Mouse (Mus musculus) heart, adult 2 months (tissue): ENCODE results near the gene Dctn2.

ENCODE experiments used
- CTCF ChIP-seq: fragments of 200-600 bp; IDR thresholded peaks from 2 replicates; pipeline ENCODE4 v1.8.1; 2022; ENCODE audit warnings: antibody characterized with exemption, mild to moderate bottlenecking, moderate library complexity
- POLR2A ChIP-seq: fragments of 200-500 bp; IDR thresholded peaks from 2 replicates; pipeline ENCODE4 v1.6.1; 2011; ENCODE audit warnings: mild to moderate bottlenecking, low read depth, low read length, control low read depth; ENCODE audit not compliant: insufficient read depth

DNA sequence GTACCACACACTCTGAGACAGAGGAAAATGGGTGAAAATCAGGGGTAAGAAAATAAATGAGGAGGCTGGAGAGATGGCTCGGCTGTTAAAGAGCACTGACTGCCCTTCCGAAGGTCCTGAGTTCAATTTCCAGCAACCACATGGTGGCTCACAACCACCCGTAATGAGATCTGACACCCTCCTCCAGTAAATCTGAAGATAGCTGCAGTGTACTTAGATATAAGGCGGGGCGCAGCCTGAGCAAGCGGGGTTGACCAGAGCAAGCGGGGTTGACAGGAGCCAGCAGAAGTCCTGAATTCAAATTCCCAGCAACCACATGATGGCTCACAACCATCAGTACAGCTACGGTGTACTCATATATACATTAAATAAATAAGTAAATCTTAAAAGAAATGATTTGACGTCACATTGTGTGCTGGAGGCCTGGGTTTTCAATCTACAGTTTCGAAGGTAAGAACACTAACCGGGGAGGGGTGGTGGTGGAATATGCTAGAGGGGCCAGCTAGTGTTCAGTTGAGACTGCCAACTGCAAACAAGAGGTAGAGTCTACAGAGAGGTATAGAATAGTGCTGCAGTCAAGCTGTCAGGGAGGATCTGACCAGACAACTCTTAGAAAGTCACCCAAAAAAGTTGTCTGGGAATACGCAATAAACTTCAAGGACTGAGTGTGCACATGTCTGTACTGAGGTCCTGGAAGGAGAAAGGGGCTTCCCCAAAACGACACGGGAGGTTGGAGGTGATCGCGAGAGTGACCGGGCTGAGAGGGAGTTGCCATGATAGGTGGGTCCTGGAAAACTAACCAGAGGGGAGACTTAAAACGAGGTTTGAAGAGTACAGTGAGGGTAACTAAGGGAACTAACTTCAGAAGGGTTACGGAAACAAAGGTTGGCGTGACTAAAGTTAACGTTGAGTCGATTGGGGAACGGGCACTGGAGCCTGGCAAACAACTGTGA is 44.6 kb downstream of the Dctn2 start:
- TF ChIP-seq POLR2A (no peak), CTCF (no peak)
